ENCODE assay signal across 11 mouse cellular contexts in genomic region chr8:115539600-115539999, GRCm38 (mm10).
DNase-seq lines count a peak whose midpoint lies in the region; ATAC-seq and TF ChIP-seq lines count a peak whose summit lies in the region.
"Had no signal": no experiment of that assay in that cellular context is flagged by ENCODE, and none has a peak within 500 bp of the region (broad histone marks: within the 10 kb centered on the region; RNA-seq: fewer than 3 reads in every experiment).

No protein-coding gene starts in this region.

- no peak overlapping the region for H3K27ac ChIP-seq in kidney, postnatal 0 days
- H3K27ac ChIP-seq in heart, embryonic 14.5 days (replicated peaks in 1 of 2; ENCODE audit: control insufficient read depth in 1 of 2, insufficient read depth in 1 of 2, low read depth in 2 of 2, low read length in 2 of 2) = no peak overlapping the region
- H3K27ac ChIP-seq: forebrain, embryonic 10.5 days had no signal

- ATAC-seq in kidney, postnatal 0 days (replicated peaks; ENCODE audit: low FRiP score, low read depth) = no peak
- 0 out of 2 replicates have a peak, but pooled peaks have one; percentile 43 for ATAC-seq in heart, embryonic 14.5 days (ENCODE audit: insufficient number of reproducible peaks, insufficient read depth, low FRiP score, low read depth)

- 50% methylated on average over 9 of the region's 9 CpGs for WGBS in kidney, postnatal 0 days
- 56% methylated on average over 9 of the region's 9 CpGs for WGBS in heart, embryonic 14.5 days

- peak; percentile 53 for DNase-seq in kidney, postnatal 0 days (ENCODE audit: low spot score)
- DNase-seq in kidney, adult 11 months = no peak
- peak; percentile 5 to 54 for DNase-seq in kidney, postnatal 25 days
- peak; percentile 11 for DNase-seq in lung, postnatal 36 days
- DNase-seq in spleen, postnatal 14 days (ENCODE audit: low spot score in 2 of 2) = no peak
- DNase-seq in urinary bladder, postnatal 4 days (ENCODE audit: low spot score in 2 of 2) = no peak
- DNase-seq in gastrocnemius, postnatal 10 days = no peak
- DNase-seq: cerebellum, adult 11 months; midbrain, embryonic 14.5 days had no signal

- TF ChIP-seq CTCF in kidney, postnatal 0 days (IDR thresholded peaks at IDR 0.05; ENCODE audit: low read depth) = no peak

- no peaks in the 10 kb centered on the region for H3K9me3 ChIP-seq in kidney, postnatal 0 days (replicated peaks; ENCODE audit: low read length)
- no peaks in the 10 kb centered on the region for H3K9me3 ChIP-seq in heart, embryonic 14.5 days (ENCODE audit: control insufficient read depth, low read length)
- H3K9me3 ChIP-seq: forebrain, embryonic 10.5 days had no signal

- H3K4me1 ChIP-seq in kidney, postnatal 0 days (replicated peaks; ENCODE audit: insufficient read depth, low read length) = peaks cover 3% of the 10 kb centered on the region; the same call in 1 of the 2 replicates
- H3K4me1 ChIP-seq in heart, embryonic 14.5 days (ENCODE audit: control insufficient read depth in 2 of 2, insufficient read depth in 2 of 2, low read length in 2 of 2) = peaks cover 5 to 8% of the 10 kb centered on the region in 2 experiments; a peak in 2 of 4 replicates

- H3K4me2 ChIP-seq in kidney, postnatal 0 days (ENCODE audit: low read length) = no peak overlapping the region
- H3K4me2 ChIP-seq in heart, embryonic 14.5 days (ENCODE audit: low read length) = no peak overlapping the region

- H3K27me3 ChIP-seq in kidney, postnatal 0 days (ENCODE audit: insufficient read depth, low read length) = no peaks in the 10 kb centered on the region
- no peaks in the 10 kb centered on the region for H3K27me3 ChIP-seq in heart, embryonic 14.5 days (ENCODE audit: control insufficient read depth, insufficient read depth, low read length)

- H3K9ac ChIP-seq in kidney, postnatal 0 days (ENCODE audit: low read depth, low read length) = no peak overlapping the region
- H3K9ac ChIP-seq in heart, embryonic 14.5 days (ENCODE audit: low read length) = no peak overlapping the region

- H3K4me3 ChIP-seq in kidney, postnatal 0 days (replicated peaks; ENCODE audit: low read depth, low read length) = no peak overlapping the region
- no peak overlapping the region for H3K4me3 ChIP-seq in heart, embryonic 14.5 days (ENCODE audit: control insufficient read depth in 1 of 2, insufficient read depth in 1 of 2, low read depth in 1 of 2, low read length in 2 of 2)
- H3K4me3 ChIP-seq: forebrain, embryonic 10.5 days had no signal

- no peaks in the 10 kb centered on the region for H3K36me3 ChIP-seq in kidney, postnatal 0 days (ENCODE audit: insufficient read depth, low read length)
- no peaks in the 10 kb centered on the region for H3K36me3 ChIP-seq in heart, embryonic 14.5 days (ENCODE audit: control insufficient read depth, insufficient read depth, low read length)
- H3K36me3 ChIP-seq: forebrain, embryonic 10.5 days had no signal

Comparison
In these comparisons a context has a peak if more than half of its experiments do, and no peak if none do; other contexts are left out.
1. DNase-seq: peak in kidney, postnatal 0 days (single experiment), kidney, postnatal 25 days (2 of 2) and lung, postnatal 36 days (single experiment); none in kidney, adult 11 months (single experiment), spleen, postnatal 14 days (0 of 2), urinary bladder, postnatal 4 days (0 of 2) and gastrocnemius, postnatal 10 days (single experiment).